Mouse (Mus musculus) layer of hippocampus, postnatal 14 days (tissue): Measurements from ENCODE around the gene CK137956. TPM values are rescaled to one million over a fixed set of nuclear protein-coding genes. Genes with fewer than 3 reads are reported as not detected.

ENCODE experiments used
- DNase-seq, 2 experiments: peaks; one replicate each; pipeline ENCODE4 v3.0.0; 2021 to 2022; ENCODE audit warnings: low spot score in 2 of 2, mixed read lengths in 1 of 2
- long read RNA-seq, 2 experiments: library from polyadenylated mRNA; stranded (forward); transcript quantifications; one replicate each; pipeline ENCODE4 v2.0.0; 2021
- total RNA-seq, 2 experiments: library from RNA; stranded (reverse); gene quantifications; 2 replicates each; pipeline ENCODE4 v1.2.3; 2021

Gene CK137956
- 1 to 10 TPM; 1.3 TPM for total RNA-seq
- long read RNA-seq, experiment 1, partial matches to known transcripts, result 0 of 1 reads
- long read RNA-seq, experiment 1, other reads (novel, unspliced or antisense), result 1 of 1 reads
- long read RNA-seq, experiment 2, partial matches to known transcripts, result 1 of 2 reads
- long read RNA-seq, experiment 2, other reads (novel, unspliced or antisense), result 1 of 2 reads

DNA sequence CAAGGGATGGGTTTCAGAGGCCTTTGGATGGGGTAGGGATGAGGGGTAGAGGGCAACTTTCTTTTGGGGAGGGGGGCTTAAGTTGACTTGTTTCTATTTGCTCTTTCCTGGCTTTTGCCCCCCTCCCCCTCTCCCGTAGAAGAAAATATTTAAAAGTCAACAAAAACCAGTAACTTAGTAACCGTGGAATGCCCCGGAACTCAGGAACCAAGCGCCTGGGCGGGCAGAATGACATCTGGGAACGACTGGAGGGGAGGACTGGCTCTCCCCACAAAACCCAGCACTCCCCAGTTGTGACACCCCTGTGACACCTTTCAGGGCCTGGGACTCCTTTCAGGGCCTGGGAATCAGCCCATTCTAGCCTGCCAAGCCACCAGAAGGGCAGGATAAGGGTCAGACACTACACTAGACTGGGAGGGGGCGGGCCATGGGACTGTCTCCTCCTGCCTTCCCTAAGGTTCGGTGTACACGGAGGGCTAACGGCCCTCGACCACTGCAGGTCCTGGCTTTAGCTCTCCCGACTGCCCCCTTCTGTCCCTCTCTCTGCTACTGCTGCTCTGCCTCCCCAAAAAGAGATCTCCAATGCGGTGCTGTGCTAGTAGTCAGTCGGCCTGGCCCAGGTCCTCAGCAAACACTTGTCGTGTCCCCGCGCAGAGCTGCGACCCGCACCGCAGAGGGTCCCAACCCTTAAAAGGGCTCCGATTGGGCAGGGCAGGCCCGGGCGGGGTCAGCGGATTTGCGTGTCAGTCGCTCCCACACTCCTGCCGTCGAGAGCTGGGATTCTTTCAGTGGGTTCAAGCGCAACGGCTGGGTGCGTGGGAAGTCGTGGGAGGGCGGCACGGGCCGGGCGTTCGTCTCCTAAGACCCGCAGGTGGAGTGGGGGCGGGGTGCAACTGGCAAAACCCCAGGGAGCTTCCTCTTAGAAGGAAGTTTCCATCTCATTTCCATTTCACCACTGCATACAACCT, at the start of gene CK137956:
Gene CK137956 (minus strand): TSS at position 51 of the 968 bp plus-strand sequence.
- no peak for DNase-seq

DNA sequence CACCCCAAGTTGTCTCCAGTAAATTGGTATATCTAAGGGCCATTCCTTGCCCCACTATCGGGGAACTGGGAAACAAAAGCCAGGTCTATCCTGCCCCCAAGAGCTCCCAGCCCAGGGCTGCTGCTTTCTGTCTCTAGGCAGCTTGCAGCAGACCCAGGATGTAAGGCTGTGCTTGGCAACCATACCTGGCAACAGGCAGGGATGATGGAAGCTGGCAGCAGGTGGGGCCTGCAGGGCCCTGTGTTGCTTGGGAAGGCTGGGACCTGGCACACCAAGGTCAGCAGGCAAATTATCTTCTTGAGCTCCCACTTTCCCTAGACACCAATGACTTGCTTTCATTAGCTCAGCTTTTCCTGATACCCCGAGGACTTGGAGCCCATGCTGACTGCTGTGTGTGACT, 48.7 kb upstream of the CK137956 start:
- DNase-seq, result peak; percentile 41 to 52

DNA sequence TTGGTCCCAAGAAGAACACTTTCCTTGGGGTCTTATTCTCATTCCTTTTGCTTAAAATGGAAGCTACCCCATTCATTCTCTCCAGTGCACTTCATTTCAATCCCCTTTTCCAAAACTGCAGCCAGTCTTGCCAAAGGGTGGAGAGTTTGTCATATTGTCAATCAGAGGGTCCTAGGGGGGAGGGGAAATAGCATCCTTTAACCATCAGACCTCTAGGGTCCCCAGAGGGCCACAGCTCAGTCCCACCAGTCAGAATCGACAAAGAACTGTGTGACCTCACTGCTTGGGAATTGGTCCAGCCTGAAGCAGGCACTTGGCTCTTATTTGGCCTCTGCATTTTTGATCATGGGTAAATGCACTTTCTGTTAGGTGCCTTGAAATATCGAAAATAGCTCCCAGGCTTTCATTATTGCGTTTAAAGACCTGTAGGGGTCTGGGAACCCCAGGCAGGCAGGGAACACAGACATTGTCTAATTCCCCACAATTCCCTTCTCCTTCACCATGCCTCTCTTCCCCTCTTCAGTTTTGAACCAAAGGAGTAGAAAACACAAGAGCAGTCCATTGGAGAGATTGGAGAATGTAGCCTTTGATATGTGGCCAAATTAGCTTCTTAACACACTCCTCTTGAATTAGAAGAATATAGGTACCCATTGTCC, 34.2 kb upstream of the CK137956 start:
- DNase-seq, result no peak

DNA sequence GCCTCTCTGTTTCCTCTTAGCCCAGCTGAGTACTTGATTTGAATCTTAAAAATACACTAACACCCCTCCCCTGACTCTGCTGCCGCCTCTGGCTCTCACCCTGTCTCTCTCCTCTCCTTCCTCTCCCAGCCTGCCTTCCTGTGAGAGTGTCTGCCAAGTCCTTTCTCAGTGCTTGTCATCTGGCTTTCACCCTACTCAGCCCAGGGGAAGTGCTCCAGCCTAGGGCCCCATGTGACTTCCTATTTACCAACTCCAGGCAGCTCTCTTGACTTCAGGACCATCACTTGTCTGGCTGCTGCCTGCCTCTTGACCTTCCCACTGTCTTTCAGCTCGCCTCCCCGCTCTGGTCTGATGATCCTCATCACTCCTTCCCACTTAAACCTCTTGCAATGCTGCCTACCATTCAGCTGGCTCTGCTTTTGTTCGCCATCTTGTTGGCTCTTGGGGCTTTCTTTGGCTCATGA, 31.9 kb upstream of the CK137956 start:
- peak in 1 of 2 experiments; percentile 40 for DNase-seq

DNA sequence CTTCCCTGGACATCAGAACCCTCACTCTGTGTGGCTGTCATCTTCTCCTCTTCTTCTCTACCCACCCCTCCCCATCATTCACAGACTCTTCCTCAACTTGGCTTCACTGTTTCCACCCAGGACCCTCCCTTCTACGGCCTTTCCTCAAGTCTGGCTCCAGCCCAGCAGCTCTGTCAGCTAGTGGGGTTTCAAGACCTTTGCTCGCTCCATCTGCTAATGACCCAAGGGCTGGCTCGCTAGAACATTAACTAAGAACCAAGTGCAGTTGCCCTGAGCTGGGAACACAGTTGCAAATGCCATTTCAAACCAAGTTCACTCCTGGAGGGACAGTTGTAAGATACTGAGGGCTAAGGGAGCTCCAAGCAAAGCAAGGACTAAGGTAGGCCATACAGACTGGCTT, 28.5 kb upstream of the CK137956 start:
- no peak for DNase-seq

DNA sequence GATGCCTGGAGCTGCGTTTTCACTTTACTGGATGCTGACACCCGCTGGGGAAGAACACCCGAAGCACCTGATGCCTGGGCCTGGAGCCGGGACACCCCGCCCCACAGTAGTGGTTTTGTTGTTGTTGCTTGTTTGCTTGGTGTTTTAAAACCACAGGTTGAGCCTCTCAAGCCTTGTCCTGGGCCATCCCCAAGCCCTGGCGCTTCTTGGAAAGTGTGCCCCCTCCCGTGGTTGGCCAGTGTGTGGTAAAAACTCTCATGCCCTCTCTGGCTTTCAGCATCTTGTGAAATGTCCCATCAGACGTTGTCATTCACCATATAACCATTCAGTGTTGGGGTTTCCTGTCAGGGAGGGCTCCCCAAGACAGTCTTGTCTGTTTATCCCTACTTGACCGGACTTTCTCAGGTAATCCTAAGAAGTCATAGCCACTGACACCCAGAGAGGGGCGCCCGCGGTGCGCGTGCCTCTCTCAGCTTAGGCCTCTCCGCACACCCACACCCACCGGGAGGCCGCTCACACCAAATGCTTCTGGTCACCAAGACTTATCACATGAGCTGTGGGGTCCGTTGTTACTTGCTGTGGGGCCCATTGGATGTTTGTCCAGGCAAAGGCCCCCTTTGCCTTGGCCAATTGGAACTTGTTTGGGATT, 18.7 kb upstream of the CK137956 start:
- DNase-seq, result peak; percentile 62 to 67

DNA sequence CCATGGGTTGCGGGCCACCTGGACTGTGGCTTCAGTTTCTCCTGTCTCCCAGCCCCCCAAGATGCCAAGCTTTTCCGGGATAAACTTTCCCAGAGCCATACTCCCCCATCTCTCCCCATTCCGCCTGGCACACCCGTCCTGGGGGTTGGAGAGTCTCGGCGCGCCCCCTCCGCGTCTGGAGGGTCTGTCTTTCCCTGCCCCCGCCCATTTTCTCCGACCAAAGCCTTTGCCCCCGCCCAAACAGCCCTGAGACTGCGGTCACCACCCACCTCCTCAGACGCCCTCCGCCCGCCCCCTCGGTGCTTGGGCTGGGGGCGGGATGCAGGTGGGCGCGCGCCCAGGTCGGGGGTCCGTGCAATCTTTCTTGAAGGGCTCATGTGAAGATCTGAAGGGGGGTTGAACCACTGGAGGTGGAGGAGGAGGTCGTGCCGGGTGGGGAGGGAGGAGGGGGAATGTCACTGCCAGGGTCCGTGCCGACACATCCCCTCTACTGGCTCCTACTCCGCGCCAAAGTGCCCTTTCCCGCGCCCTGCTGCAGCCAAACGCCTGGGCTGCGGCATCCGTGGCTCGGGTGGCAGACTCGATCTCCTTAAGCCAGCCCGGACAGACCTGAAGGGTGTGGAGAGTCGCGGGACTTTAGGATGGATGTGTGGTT, 17.9 kb upstream of the CK137956 start:
- DNase-seq, result no peak

DNA sequence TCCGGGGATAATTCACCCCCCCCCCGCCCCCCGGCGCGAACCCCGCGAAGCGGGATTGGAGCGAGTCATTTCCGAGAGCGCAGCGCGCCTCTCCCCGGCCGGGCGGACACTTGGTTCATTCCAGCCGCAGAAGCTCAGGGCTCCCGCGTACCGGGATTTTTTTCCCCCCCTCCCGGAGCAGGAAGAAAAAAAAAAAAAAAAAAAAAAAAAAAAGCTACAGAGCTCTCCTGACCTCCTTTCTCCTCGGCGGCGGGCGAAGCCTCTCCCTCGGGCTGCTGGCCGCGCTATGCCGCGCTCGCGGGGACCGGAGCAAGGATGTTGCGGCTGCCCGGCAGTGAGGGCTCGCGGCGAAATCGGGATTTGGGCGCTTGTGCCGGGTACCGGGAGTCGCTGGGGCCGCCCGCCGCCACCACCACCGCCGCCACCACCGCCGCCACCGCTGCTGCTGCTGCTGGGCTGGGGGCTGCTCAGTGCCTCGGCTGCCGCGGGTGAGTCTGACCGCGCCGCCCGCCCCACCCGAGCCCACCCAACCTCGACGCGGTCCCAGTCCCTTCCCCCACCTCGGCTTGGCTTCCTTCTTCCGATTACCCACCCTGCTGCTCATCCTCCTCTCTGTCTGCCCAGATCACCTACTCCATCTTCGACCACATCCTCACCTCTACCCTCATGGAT, 17.2 kb upstream of the CK137956 start, which contains the start of gene Csmd2:
Gene Csmd2 (plus strand): TSS at position 74 of the 672 bp plus-strand sequence.
- peak; percentile 70 to 78 for DNase-seq

DNA sequence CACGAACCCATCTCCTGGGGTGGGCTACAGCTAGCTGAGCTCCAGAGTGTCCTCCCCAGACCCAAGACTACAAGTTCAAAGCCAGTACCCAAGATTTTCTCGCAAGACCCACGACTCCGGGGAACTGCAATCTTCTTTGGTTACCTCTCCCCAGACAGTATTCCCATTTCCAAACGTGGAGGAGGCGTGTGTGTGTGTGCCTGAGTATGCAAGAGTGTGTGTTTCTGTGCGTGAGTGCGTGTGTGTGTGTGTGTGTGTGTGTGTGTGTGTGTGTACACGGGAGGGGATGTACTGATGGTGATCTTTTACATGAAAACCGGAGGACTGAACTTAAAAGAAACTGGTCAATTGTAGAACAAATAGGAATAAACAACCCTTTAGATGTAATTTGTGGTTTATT, 16.5 kb upstream of the CK137956 start:
- DNase-seq, result peak in 1 of 2 experiments; percentile 27

DNA sequence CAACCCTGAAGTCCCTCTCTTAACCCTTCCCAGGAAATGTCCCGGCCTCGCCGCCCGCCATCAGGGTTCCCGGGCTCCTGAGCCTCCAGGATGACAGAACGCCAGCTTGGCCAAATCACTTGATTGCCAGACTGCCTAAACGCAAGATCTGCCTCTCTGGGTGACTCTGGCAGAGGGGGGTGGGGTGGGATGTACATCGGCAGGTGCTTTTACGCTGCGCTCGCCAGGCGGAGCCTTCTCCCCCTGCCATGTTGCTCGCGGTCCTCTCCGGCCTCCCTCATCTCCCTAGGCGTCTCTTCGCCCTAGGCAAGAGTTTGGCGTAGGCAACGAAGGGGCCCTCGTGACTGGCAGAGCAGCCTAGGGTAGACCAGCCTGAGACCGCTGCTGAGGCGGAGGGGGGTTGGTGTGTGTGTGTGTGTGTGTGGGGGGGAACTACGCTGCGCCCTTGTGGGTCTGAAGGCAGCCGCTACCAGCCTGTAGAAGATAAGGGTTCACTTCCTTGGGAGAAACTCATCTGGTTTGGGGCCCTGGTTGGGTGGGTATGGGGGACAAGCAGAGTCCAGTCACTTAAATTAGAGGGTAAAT, 15.8 kb upstream of the CK137956 start:
- peak; percentile 19 to 31 for DNase-seq

DNA sequence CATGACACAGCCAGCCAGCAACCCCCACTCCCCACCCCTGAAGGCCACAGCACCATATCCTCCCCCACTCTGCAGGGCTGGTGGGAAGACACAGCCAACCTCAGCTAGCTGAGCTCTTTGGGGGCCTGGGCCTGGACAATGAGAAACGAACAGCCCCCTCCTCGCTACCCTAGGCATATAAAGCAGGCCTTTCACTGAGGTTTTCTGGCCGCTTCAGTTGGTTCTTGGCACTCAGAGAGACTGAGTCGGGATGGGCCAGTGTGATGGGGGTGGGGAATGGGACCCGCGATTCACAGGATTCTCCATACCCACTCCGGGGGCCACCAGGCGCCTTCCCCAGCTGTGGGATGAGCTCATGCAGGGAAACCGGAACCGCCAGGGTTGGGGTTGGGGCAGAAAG, 15.1 kb upstream of the CK137956 start:
- DNase-seq, result peak; percentile 64 to 77

DNA sequence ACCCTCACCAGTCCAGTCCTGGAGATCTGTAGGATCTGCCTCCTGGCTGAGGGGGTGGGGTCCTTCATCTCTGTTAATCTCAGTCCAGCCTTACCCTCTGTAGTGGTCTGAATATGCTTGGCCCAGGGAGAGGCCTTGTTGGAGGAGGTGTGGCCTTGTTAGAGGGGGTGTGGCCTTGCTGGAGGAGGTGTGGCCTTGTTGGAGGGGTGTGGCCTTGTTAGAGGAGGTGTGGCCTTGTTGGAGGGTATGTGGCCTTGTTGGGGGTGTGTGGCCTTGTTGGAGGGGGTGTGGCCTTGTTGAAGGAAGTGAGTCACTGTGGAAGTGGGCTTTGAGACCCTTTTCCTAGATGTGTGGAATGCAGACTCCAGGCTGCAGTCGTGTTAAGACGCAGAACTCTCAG, 13.7 kb upstream of the CK137956 start:
- no peak for DNase-seq

DNA sequence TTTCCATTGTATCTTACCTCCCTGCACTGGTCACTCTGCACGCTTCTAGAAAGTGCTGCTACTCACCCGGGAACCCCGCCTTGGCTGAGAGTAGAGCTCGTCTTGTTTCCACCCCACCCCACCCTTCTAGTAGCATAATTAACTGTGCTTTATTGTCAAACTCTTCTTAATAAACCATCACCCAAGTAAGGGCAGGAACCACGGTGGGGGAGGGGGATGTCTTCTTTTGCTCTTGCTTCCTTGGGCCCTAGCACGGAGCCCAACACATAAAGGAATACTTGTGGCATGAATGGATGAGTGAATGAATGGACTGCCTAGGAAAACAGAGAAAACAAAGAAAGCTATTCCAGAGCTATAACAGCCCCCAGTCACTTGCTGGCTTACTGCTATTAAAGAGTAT, 10.4 kb upstream of the CK137956 start:
- no peak for DNase-seq

DNA sequence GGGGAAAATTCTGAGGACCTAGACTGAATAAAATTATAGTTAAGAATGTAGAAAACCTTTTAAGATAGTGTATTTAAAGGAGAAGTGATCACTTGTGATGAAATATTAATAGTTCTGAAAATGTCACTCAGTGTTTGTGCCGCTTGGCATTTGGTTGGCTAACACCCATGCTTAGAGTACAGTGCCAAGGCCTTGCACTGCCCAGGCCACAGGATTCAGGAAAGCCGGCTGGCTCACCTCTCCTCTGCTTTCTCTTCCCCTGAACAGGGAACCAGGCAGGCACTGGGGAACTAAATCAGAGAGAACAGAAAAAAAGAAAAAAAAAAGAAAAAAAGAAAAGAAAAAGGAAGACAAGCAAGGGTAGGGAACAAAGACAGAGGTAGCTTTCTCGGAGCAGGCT, 2.2 kb upstream of the CK137956 start:
- DNase-seq, result no peak

DNA sequence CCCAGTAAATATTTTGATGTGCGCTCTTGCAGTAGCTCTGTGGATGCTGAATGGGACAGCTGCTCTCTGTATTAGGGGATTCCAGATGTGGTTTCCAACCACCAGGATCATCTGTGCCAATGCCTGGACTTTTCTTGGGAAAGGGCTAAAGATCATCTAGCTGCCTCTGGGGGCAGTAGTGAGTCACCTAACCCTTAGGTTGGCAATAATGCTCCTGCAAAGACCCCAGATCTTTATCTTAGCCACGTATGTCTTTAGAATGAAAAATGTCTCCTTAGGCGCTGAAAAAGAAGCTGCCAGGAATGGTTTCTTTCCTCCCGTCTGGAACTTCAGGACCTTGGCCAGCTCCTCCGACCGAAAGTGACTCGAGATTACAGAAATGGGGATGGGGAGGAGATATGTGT, 731 bp downstream of the CK137956 start:
- DNase-seq, result no peak

DNA sequence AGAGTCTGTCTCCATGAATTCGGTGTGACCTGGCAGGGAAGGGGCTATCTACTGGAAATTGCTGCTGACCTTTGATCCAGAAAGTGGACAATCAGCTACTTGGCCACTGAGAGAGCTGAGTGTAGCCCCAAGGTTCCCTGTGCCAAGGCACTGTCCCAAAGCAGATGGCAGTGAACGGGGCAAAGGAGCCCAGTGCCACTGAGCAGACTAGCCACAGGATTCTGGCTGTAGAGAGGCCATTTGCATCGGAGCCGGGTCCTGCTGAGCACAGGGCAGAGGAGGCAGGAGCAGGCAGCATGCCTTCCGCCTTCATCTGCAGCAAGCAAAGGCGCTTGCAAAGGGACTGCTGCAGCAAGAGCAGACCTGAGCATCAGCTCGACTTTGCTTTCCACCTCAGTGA, 1.6 kb downstream of the CK137956 start:
- no peak for DNase-seq

DNA sequence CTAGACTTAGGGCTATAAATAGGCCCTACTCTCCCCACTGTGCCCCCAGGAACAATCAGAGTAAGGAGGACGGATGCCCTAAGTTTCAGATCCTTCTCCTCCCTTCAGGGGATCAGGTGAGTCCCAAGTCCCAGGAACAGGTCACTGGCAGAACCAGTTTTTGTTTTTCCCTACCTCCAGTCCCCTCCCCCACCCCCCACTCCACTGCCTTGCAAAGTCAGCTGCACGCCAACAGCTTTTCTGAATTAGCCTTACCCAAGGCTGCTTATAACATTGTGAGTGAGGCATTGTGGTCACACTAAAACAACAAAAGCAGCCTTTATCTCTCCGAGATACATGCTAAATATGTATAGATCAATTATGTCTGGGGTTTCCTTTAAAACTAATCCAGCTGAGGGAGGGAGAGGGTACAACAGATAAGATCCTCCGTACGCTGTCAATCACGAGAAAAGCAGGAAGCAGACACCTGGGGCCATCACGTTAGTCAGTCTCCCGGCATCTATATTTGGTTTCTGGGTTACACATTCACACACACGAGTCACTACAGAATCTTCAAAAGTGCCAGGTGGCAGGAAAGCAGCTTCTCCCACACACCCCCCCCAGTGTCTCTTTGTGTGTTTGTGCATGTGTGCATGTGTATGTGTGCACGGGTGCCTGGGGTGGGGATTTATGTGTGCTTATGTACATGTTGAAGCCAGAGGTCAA, 17.6 kb downstream of the CK137956 start:
- no peak for DNase-seq

DNA sequence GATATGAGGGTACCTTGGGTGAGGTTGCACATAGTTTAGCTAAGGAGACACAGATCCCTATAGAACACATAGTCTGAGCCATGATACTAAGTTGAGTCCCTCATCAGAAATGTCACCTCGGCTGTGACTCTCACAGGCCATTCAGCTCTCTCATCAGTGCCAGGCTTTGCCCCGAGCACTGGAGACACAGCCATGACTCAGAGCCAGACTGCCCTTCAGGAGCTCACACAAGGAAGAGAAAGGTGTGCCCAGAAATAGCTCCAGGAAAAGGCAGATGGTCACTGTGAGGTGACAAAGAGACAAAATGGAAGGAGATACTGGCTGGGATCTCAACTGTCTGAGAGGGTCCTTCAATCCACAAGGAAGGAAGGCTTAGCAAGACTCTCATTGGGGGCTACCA, 23.1 kb downstream of the CK137956 start:
- DNase-seq, result no peak

DNA sequence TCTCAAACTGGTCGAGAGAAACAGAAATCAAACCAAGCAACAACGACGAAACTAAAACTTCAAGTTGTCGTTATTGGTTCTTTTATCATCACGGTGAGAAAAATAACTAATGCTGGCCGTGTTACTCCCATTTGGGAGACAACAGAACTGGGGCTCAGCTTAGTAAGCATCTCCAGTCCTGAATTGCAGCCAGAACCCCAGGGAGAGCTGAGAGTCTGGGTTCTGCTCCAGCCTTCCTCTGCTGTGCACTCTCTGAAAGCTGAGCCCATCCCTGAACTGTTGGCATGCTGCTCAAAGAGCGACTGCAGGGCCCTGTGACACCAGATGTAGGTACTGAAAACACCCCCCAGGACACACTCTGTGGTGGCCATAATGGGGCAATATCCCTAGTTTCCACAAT, 33.3 kb downstream of the CK137956 start:
- DNase-seq, result no peak
